Comparison of ENCODE assay signal across 17 mouse cellular contexts in the genomic region with DNA sequence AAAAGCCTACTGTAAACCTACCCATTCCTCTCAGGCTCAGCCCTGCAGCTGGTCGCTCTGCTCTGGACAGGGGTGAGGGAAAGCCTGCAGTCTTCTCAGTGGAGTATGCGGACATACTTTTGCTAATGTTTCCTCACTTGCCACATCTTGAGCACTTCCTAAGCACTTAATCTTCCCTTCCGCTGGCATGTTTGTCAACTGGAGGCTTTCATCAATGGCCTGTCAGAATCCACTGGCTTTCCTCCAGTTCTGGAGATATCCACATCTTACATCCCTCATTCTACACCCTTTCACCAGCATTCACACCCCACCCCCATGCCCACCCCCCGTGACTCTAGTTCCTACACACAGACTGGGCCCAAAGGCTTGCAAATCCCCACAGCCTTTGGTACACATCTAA.
"Had no signal": no experiment of that assay in that cellular context is flagged by ENCODE, and none has a peak within 500 bp of the region (broad histone marks: within the 10 kb centered on the region; RNA-seq: fewer than 3 reads in every experiment).

No protein-coding gene starts in this region.

- ATAC-seq: intestine, postnatal 0 days; liver, embryonic 12.5 days had no signal

- H3K9me3 ChIP-seq: limb, embryonic 10.5 days; limb, embryonic 13.5 days; liver, embryonic 12.5 days; liver, embryonic 15.5 days; neural tube, embryonic 12.5 days; stomach, embryonic 15.5 days had no signal

- H3K4me2 ChIP-seq: limb, embryonic 13.5 days; liver, embryonic 12.5 days; liver, embryonic 15.5 days; midbrain, embryonic 11.5 days; neural tube, embryonic 12.5 days; stomach, embryonic 15.5 days had no signal

- H3K4me3 ChIP-seq: limb, embryonic 10.5 days; limb, embryonic 13.5 days; liver, embryonic 12.5 days; liver, embryonic 15.5 days; neural tube, embryonic 12.5 days; stomach, embryonic 15.5 days had no signal

- DNase-seq: kidney, adult 8-10 months; kidney, postnatal 14 days; kidney, postnatal 4 days; liver; midbrain, embryonic 14.5 days; retina, postnatal 1 day; right cerebral cortex, postnatal 25 days; spleen, adult 18-20 months; thymus, postnatal 25 days had no signal

- H3K27ac ChIP-seq: limb, embryonic 10.5 days; limb, embryonic 13.5 days; liver, embryonic 12.5 days; liver, embryonic 15.5 days; neural tube, embryonic 12.5 days; stomach, embryonic 15.5 days had no signal

- H3K27me3 ChIP-seq: liver, embryonic 15.5 days; neural tube, embryonic 12.5 days; stomach, embryonic 15.5 days had no signal

- H3K36me3 ChIP-seq: limb, embryonic 10.5 days; liver, embryonic 12.5 days; liver, embryonic 15.5 days; neural tube, embryonic 12.5 days; stomach, embryonic 15.5 days had no signal

- H3K9ac ChIP-seq: limb, embryonic 13.5 days; liver, embryonic 12.5 days; liver, embryonic 15.5 days; neural tube, embryonic 12.5 days; stomach, embryonic 15.5 days had no signal
